Mouse (Mus musculus) ovary, postnatal 14 days (tissue): ENCODE results near the gene Ftsj1.

Experiments
- DNase-seq: peaks from one replicate; pipeline ENCODE4 v3.0.0; 2022; ENCODE audit warnings: low spot score

The Ftsj1 gene

DNA sequence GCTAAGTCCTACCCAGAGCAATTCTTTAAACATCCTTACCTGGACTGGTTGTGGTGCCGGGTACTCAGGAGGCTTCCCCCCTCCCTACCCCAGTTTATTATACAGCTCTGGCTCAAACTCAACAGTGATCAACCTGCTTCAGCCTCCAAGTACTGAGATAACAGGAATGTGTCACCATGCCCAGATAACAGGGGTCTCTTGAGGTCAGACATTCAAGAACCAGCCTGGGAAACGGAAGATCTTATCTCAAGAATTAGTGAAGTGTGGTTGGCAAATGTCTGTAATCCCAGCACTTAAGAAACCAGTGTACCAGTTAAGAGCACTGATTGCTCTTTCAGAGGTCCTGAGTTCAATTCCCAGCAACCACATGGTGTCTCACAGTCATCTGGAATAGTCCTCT lies 34.1 kb downstream of the Ftsj1 start:
- no peak for DNase-seq

DNA sequence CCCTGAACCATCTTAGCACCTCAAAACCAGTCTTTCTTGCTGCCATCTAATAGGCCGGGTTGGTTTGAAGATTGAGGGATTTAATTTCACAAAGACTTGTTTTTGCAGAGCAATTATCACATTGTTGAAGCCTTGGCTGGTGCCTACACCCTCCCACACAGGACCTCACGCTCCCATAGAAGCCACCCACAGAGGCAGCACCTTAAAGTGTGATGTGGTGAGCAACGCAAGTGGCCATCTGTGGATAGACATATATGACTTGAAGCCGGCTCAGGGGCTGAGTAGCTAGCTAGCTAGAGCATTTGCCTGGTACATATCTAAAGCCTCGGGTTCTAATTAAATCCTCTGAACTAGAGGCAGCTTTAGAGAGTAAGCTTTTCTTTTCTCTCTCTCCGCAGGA lies 34.8 kb downstream of the Ftsj1 start:
- DNase-seq = no peak

- no peak for DNase-seq
Measured at GRCm38 (mm10) chrX:8211490-8212207, 40.6 kb downstream of the Ftsj1 start.

DNA sequence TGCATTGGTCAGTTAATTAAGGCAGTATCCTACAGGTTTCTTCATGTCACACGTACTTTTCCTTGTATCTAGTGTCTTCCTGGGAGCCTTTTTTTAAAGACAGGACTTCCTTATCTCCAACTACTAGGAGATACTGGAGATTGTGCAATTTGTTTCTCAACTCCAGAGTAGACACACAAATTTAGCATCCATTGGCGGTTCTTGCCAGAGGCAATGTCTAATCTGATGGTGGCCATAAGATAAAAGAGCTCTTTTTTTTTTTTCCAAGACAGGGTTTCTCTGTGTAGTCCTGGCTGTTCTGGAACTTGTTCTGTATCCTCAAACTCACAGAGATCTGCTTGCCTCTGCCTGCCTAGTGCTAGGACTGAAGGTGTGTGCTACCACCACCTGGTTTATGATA lies 42.5 kb downstream of the Ftsj1 start:
- DNase-seq = no peak

DNA sequence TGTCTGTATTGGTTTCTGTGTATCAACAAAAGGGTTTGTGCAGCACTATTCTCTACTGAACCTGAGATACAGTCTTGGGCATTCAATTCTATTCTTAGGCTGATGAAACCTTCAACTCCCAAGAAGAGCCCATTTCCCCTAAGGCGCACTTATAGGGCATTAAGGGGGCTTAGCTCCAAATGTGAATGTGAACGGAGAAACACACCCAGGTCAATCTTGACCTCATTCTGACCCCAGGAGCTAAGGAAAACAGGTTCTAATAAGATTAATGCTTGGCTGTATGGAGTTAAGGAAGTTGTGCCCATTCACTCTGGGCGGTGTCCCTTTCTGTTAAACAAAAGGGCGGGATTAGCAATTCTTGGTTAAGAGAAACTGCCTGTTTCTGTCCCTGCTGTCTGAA lies 45.0 kb downstream of the Ftsj1 start:
- DNase-seq = no peak

- no peak for DNase-seq
Measured at GRCm38 (mm10) chrX:8206694-8207197, 45.5 kb downstream of the Ftsj1 start.

- peak; percentile 55 for DNase-seq
Measured at GRCm38 (mm10) chrX:8206015-8206693, 46.1 kb downstream of the Ftsj1 start, which contains the start of gene Porcn. Gene Porcn, minus strand, starts transcription at chrX:8206525.

DNA sequence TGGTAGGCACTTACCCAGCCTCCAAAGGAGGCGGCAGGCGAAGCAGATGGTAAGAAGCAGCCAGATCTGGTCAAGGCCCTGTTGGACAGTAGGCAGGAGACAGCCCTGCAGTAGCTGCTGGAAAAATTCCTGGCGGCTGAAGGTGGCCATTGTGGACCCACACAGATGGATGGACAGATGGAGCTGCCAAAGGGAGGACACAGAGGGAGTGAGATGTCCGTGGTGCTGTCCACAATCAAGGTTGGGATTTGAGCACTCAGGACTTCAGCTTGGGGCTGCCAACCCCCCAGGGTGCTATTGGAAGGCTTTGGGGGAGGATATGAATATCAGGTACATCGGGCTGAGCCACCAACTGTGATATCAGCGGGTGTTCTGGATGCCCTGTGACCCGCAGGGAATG lies 46.7 kb downstream of the Ftsj1 start:
- DNase-seq = no peak

DNA sequence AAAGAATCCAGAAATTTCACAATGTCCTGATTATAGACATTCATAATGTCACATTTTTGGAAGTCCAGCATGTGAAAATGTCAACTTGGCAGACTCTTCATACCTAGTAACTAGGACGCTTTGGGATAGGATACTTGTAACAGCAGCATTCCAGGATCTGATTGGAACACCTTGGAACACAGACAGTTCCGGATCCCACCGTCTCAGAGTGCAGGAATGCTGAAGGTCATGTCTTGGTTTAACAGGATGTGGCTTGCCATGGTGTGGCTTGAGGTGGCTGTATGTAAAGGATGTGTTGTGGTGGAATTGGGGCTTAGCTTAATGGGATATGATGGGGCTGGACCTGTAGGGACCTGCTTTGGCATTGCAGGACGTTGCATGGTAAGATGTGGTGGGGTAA lies 47.1 kb downstream of the Ftsj1 start:
- DNase-seq = no peak

DNA sequence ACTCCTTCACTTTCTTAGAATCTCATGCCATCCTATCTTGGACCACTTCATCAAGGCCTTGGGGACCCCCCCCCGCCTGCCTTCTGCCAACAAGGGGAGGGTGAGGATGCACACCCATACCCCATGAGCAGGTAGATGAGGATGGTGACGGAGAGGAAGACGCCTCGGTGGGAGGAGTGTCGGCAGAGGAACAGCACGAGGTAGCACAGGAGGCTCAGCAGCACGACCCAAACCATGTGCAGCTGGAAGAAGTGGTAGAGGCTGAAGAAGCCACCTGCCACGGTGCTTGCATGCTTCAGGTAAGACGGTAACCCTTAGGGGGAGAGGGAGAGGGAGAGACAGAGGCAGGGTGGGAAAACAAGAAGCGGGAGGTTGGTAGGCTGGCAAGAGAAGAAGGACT lies 48.1 kb downstream of the Ftsj1 start:
- no peak for DNase-seq

GRCm38 (mm10) chrX:8203105-8203504 lies 49.1 kb downstream of the Ftsj1 start:
- no peak for DNase-seq

DNA sequence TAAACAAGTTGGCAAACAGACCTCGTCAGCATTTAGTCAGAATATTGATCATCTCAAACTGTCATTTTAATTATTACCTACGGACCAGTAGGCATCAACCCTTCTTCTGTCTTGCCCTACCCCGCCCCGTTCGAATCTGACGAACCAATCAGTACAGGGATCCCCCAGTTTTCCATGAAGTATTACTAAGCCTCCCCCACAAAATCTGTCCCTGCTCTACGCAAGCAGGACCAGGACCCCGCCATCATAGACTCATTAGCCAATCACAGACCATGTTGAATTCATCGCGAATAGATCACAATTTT lies 58.8 kb downstream of the Ftsj1 start, which contains the start of gene Ebp:
Ebp (minus strand) TSS at position 94 of the 305 bp plus-strand sequence.
- no peak for DNase-seq

DNA sequence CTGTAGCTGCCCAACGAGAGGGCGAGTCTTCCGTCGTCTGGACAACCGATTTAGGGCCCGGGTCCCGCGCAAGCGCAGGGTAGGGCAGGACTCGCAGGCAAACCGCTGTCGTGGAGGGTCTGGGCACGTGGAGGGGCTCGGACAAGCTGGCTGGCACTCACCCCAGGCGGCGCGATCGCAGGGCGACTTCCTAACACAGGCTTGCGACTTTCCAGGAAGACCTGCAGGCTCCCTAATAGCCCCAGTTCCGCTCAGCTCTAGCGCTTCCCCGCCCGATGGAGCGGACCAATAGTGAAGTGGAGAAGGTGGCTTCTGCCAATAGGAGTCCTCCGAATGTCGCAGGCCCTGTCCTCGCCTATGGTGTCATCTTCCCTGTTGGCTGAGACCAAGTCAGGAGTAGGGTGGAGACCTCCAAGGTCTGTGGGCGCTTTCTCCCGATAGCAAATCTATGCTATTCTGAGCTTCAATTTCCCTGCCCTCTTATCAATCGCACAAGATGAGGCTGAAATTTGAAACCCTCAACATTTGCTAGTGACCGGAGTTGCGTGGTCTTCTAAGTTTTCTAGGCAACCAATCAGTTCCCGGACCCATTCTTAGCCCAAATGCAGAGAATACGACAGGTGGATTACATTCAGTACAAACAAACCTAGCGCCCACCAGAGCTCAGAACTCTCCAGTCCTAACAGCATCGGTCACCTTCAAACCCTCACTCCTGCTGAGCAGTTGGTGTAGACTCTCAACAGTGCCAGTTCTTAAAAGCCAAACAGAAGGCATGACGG lies 59.4 kb downstream of the Ftsj1 start:
- peak; percentile 50 for DNase-seq

DNA sequence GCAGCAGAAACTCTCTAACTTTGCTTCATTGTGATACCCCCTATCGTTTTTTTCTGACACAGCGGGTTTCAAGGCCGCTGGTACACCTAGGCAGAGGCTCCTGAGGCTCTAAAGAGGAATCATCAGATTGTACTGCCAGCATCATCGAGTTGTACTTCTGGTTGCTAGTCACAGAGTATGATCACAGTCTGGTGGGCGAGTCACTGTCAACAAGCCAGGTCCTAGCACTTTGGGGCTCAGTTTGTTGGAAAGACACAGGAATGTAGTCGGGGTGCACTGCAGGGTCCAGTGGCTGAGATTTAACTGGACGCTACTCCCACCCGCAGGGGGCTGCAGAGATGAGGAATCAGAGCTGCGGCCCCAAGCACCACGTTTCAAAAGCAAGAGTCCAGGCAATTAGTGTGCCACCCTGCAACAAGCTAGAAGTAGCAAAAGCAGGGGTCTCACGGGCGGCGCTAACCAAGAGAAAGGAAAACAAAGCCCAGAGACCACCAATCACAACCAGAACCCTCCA lies 60.0 kb downstream of the Ftsj1 start:
- DNase-seq = no peak
